Mouse (Mus musculus) Muller cell, postnatal 12 days (primary cell): ENCODE results near the gene Apc2.
"Not testable (repeated sequence)": the region's sequence is repeated elsewhere in the genome, so short reads cannot be mapped to it uniquely, and the experiment has no call there.

Experiments
- DNase-seq: peaks from one replicate; pipeline ENCODE4 v3.0.0-alpha.2; 2015; ENCODE audit errors: inconsistent ontology term

Apc2 gene

GRCm38 (mm10) chr10:80342749-80343424, 47.1 kb downstream of the Apc2 start:
- peak; percentile 91 for DNase-seq

- DNase-seq: no peak
These were observed 47.7 kb downstream of the Apc2 start for GRCm38 (mm10) chr10:80343425-80343895.

GRCm38 (mm10) chr10:80344131-80344661, 48.4 kb downstream of the Apc2 start:
- no peak for DNase-seq

GRCm38 (mm10) chr10:80345122-80345521, 49.3 kb downstream of the Apc2 start:
- DNase-seq: no peak

GRCm38 (mm10) chr10:80345929-80346328, 50.2 kb downstream of the Apc2 start:
- DNase-seq: not testable (repeated sequence)

GRCm38 (mm10) chr10:80347514-80347967, 51.8 kb downstream of the Apc2 start:
- peak; percentile 19 for DNase-seq

GRCm38 (mm10) chr10:80348244-80348781, 52.5 kb downstream of the Apc2 start, which contains the start of gene Adamtsl5:
TSS of gene Adamtsl5 (minus strand) at chr10:80348412.
- peak; percentile 78 for DNase-seq

- peak; percentile 59 for DNase-seq
These were observed 53.2 kb downstream of the Apc2 start for GRCm38 (mm10) chr10:80348981-80349380.

- DNase-seq: peak; percentile 77
These were observed 54.5 kb downstream of the Apc2 start for GRCm38 (mm10) chr10:80350292-80350691.

GRCm38 (mm10) chr10:80351896-80352295, 56.1 kb downstream of the Apc2 start:
- no peak for DNase-seq

- DNase-seq: no peak
These were observed 57.0 kb downstream of the Apc2 start for GRCm38 (mm10) chr10:80352727-80353126.

GRCm38 (mm10) chr10:80355431-80355830, 59.7 kb downstream of the Apc2 start:
- no peak for DNase-seq

GRCm38 (mm10) chr10:80356001-80356682, 60.4 kb downstream of the Apc2 start, which contains the start of gene Plk5:
TSS of gene Plk5 (plus strand) at chr10:80356459.
- DNase-seq: no peak

- DNase-seq: no peak
These were observed 61.0 kb downstream of the Apc2 start for GRCm38 (mm10) chr10:80356737-80357136.

GRCm38 (mm10) chr10:80357336-80357735, 61.6 kb downstream of the Apc2 start:
- no peak for DNase-seq

- peak; percentile 28 for DNase-seq
These were observed 62.3 kb downstream of the Apc2 start for GRCm38 (mm10) chr10:80357994-80358639.

GRCm38 (mm10) chr10:80363734-80364133, 68.0 kb downstream of the Apc2 start:
- no peak for DNase-seq

- no peak for DNase-seq
These were observed 70.0 kb downstream of the Apc2 start for GRCm38 (mm10) chr10:80365736-80366135.
